ENCODE assay signal across 29 mouse cellular contexts in the genomic region with DNA sequence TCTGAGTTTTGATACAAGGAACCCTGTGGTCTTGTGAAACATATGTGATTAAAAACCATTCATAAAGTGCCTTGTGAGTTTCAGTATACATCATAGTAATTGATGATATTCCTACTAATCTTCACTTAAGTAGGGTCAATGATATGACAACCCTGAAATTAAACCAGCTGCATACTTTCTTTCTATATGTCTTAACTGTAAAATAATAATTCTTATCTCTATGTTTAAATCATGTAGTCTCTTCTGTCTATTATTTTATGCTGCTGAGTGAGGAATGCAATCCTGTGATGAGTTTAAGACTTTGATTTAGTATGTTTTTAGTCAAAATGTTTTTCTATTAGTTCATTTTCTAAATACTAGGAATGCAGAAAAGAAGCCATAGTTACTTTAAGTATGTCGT.
"Had no signal": no experiment of that assay in that cellular context is flagged by ENCODE, and none has a peak within 500 bp of the region (broad histone marks: within the 10 kb centered on the region; RNA-seq: fewer than 3 reads in every experiment).

No protein-coding gene starts in this region.

- H3K4me1 ChIP-seq: embryonic facial prominence, embryonic 10.5 days; embryonic facial prominence, embryonic 12.5 days; embryonic facial prominence, embryonic 13.5 days; embryonic facial prominence, embryonic 15.5 days; forebrain, embryonic 10.5 days; forebrain, embryonic 12.5 days; forebrain, embryonic 13.5 days; forebrain, embryonic 15.5 days had no signal

- H3K27me3 ChIP-seq: embryonic facial prominence, embryonic 12.5 days; embryonic facial prominence, embryonic 13.5 days; embryonic facial prominence, embryonic 15.5 days; forebrain, embryonic 12.5 days; forebrain, embryonic 13.5 days; forebrain, embryonic 15.5 days had no signal

- ATAC-seq: forebrain, embryonic 13.5 days; forebrain, embryonic 14.5 days; forebrain, embryonic 15.5 days; forebrain, embryonic 16.5 days; forebrain, postnatal 0 days had no signal

- H3K9ac ChIP-seq: embryonic facial prominence, embryonic 12.5 days; embryonic facial prominence, embryonic 13.5 days; embryonic facial prominence, embryonic 15.5 days; forebrain, embryonic 12.5 days; forebrain, embryonic 13.5 days; forebrain, embryonic 15.5 days; forebrain, postnatal 0 days had no signal

- H3K27ac ChIP-seq: embryonic facial prominence, embryonic 10.5 days; embryonic facial prominence, embryonic 12.5 days; embryonic facial prominence, embryonic 13.5 days; embryonic facial prominence, embryonic 15.5 days; forebrain, embryonic 10.5 days; forebrain, embryonic 12.5 days; forebrain, embryonic 13.5 days; forebrain, embryonic 15.5 days; gastrocnemius, adult 2 months; heart, adult 2 months had no signal

- H3K9me3 ChIP-seq: embryonic facial prominence, embryonic 10.5 days; embryonic facial prominence, embryonic 12.5 days; embryonic facial prominence, embryonic 13.5 days; embryonic facial prominence, embryonic 15.5 days; forebrain, embryonic 10.5 days; forebrain, embryonic 12.5 days; forebrain, embryonic 13.5 days; forebrain, embryonic 15.5 days had no signal

- H3K36me3 ChIP-seq: embryonic facial prominence, embryonic 10.5 days; embryonic facial prominence, embryonic 12.5 days; embryonic facial prominence, embryonic 13.5 days; embryonic facial prominence, embryonic 15.5 days; forebrain, embryonic 10.5 days; forebrain, embryonic 12.5 days; forebrain, embryonic 15.5 days had no signal

- H3K4me3 ChIP-seq: embryonic facial prominence, embryonic 10.5 days; embryonic facial prominence, embryonic 12.5 days; embryonic facial prominence, embryonic 13.5 days; embryonic facial prominence, embryonic 15.5 days; erythroblast, embryonic 14.5 days; forebrain, embryonic 10.5 days; forebrain, embryonic 12.5 days; forebrain, embryonic 13.5 days; forebrain, embryonic 15.5 days; gastrocnemius, adult 2 months; heart, adult 2 months had no signal

- H3K4me2 ChIP-seq: embryonic facial prominence, embryonic 12.5 days; embryonic facial prominence, embryonic 13.5 days; embryonic facial prominence, embryonic 15.5 days; forebrain, embryonic 12.5 days; forebrain, embryonic 13.5 days; forebrain, embryonic 15.5 days had no signal

- DNase-seq: cerebellum, adult 2 months; cerebellum, adult 8-10 months; cerebellum, adult 9-10 months; cerebellum, adult 9-11 months; cerebellum, postnatal 10 days; cerebellum, postnatal 14 days; cerebellum, postnatal 25 days; cerebellum, postnatal 36 days; embryo, embryonic 11 days; forebrain, postnatal 0 days; gastrocnemius, adult 2 months; gastrocnemius, postnatal 10 days; gastrocnemius, postnatal 14 days; gastrocnemius, postnatal 25 days; gastrocnemius, postnatal 36 days; heart, adult 11 months; heart, adult 18-20 months; heart, adult 2 months had no signal
